Mouse (Mus musculus): ENCODE measurements around the gene Rab5if. TPM values are rescaled to one million over a fixed set of nuclear protein-coding genes. Genes with fewer than 3 reads are reported as not detected.
"Not testable (repeated sequence)": the region's sequence is repeated elsewhere in the genome, so short reads cannot be mapped to it uniquely, and the experiment has no call there.

Rab5if gene
- polyA plus RNA-seq, 1 experiment from 2014 or later, result 108 TPM

DNA sequence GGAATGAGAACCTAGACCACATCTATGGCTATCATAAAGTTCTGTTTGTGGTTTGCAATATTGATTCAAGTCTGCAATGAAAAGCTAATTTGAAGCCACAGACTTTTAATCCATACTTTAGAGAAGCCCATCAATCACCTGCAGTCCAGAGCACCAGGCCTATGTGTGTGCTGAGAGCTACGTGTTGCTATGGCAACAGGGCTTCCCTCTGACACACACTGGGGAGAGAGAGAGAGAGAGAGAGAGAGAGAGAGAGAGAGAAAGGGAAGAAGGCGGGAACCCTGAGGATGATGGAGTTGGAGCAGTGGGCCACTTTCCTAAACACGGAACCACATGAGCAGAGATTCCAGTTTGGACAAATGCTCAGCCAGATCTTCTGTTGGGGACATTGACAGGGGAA, 29.3 kb downstream of the Rab5if start:
- Histone ChIP-seq H3K79me2 (ENCODE audit: inconsistent target) (no peaks in the 10 kb centered on the region), H3K27ac (no peak overlapping the region)
- 80% methylated on average over 3 of the region's 3 CpGs for WGBS (ENCODE audit: missing documents)

DNA sequence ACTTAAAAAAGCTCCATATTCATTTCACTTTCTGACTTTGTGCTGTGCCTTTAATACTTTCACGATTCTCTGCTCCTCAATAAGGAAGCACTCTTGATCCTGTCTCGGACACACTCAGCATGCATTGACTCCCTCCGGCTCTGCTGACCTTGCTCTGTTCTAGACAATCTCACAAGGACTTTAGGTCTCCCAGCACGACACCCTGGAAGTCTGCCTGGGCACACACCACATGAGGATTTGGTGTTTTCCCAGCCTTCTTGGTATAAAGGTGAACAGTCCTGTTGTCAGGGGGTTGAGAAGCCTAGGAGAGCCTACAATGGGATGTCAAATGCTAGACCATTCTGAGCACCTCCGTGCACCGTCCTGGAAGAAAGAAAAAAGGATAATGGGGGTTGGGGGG, 29.9 kb downstream of the Rab5if start:
- no peaks in the 10 kb centered on the region for H3K79me2 ChIP-seq (ENCODE audit: inconsistent target)
- 94% methylated on average over 6 of the region's 6 CpGs for WGBS (ENCODE audit: missing documents)
- H3K27ac ChIP-seq, result no peak overlapping the region
- no peak overlapping the region for H3K4me3 ChIP-seq (ENCODE audit: inconsistent target)
- no peaks in the 10 kb centered on the region for H3K36me3 ChIP-seq (ENCODE audit: inconsistent target)

More for the DNA sequence above, 29.3 kb downstream of the Rab5if start:
- H3K36me3 ChIP-seq (ENCODE audit: inconsistent target), result no peaks in the 10 kb centered on the region
- no peak overlapping the region for H3K4me3 ChIP-seq (ENCODE audit: inconsistent target)

DNA sequence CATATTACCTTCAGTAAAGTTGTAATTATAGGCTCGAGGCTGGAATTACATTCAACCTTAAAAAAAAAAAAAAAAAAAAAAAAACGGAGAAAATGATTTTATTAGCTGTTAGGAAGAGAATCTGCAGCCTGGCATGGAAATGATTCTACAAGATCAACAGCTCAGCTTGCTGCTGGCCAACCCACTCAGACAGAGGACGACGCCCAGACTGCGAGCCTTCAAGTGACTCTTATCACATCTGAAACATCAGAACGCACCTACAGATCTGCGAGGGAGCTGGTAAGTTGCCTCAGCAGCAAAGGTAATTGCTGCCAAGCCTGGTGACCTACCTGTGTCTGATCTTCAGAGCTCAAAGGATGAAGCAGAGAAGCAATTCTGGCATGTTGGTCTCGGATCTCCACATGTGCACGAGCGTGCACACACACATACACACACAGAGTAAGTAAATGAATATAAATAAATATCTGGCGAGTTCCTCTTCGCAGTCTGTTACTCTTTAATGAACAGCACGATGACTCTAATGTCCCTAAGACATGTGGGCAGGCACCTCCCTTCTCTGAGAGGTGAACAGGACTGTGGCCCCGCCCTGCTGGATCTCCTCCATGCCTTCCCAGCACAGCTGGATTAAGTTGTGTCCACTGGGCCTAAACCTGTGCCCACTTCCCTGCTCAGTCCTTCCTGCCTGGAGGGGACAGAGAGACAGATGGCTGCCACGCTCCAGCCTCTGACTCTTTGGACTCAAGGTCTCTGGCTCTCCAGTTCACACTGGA, 31.8 kb downstream of the Rab5if start:
- Histone ChIP-seq H3K79me2 (ENCODE audit: inconsistent target) (no peaks in the 10 kb centered on the region), H3K4me3 (ENCODE audit: inconsistent target) (no peak overlapping the region), H3K27ac (no peak overlapping the region), H3K36me3 (ENCODE audit: inconsistent target) (no peaks in the 10 kb centered on the region)
- 88% methylated on average over 15 of the region's 15 CpGs for WGBS (ENCODE audit: missing documents)

DNA sequence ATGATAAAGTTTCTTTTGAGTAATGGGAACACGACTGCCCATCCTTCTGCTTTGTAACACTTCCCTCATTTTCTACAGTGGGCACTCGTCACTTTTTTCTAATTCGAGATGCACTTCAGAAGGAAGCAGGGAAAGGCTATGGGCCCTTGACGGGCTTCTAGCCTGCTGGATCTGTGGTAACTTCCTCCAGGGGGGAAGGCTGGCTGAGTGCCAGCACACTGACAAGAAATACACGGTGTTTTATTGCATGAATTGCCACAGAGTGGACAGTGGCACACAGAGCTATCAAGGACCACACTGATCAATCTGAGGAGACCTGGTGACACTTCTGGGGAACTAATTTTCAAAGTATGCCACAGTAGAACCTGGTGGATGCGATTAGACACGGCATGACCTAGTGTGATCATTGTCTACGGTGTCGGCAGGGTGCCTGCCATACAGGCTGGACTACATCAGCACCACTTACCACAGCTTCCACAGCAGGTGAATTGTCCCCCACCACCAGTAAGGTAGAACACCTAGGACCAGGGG, 33.5 kb downstream of the Rab5if start:
- no peaks in the 10 kb centered on the region for H3K79me2 ChIP-seq (ENCODE audit: inconsistent target)
- no peak overlapping the region for H3K4me3 ChIP-seq (ENCODE audit: inconsistent target)
- 47% methylated on average over 9 of the region's 9 CpGs for WGBS (ENCODE audit: missing documents)
- no peaks in the 10 kb centered on the region for H3K36me3 ChIP-seq (ENCODE audit: inconsistent target)
- H3K27ac ChIP-seq, result no peak overlapping the region

DNA sequence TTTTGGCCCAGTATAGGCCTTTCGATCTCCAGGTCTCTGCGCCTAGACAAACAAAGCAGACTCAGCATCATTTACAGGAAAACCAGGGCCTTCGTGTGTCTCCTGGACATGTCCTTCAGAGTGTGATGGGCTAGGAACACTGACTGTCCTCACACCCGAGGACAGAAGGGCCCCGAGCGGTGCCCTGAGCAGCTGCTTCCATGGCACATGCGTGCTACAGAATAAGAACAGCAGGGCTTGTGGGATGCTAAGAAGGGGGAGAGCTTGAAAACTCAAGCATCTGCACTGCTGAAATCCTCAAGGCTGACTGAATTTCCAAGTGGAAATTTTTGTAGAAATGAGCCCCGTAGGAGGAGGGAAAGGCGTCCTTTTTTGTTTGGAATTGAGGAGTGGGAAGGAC, 34.1 kb downstream of the Rab5if start:
- H3K27ac ChIP-seq, result no peak overlapping the region
- WGBS (ENCODE audit: missing documents), result 93% methylated on average over 9 of the region's 9 CpGs
- no peak overlapping the region for H3K4me3 ChIP-seq (ENCODE audit: inconsistent target)
- H3K36me3 ChIP-seq (ENCODE audit: inconsistent target), result no peaks in the 10 kb centered on the region
- H3K79me2 ChIP-seq (ENCODE audit: inconsistent target), result no peaks in the 10 kb centered on the region

DNA sequence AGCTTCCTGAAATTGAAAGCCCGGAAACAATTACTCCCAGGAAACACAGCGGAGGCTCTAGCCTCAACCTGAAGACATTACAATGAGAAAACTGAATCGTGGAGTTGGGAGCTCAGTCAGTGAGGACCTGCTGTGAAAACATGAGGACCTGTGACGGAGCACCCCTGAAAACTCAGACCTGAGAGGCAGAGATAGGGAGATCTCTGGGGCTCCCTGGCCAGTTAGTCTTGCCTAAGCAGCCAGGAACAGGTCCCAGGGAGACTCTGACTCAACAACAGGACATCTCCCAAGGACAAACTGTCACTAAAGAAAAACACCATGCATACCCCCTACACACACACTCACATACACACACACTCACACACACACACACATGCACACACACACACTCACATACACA, 35.4 kb downstream of the Rab5if start:
- Histone ChIP-seq H3K27ac (no peak overlapping the region), H3K79me2 (ENCODE audit: inconsistent target) (no peaks in the 10 kb centered on the region), H3K4me3 (ENCODE audit: inconsistent target) (no peak overlapping the region), H3K36me3 (ENCODE audit: inconsistent target) (no peaks in the 10 kb centered on the region)
- 61% methylated on average over 4 of the region's 4 CpGs for WGBS (ENCODE audit: missing documents)

DNA sequence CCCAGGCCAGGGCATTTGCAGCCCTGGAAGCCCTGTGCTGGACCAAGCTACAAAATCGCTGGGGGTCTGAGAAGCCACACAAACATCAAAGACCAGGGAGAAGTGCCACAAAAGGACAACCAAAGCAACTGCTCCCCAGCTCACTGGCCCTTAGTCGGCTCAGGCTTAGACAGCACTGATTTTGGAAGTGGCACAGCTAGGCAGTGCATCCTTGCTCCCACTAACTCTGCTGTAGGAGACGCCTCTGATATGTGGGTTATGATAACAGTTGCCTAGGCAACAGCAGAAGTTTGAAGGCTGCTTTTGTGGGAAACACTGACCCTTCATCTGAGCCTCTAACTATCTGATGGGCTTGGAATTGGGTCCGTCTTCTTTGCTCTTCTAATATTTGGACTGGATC, 36.3 kb downstream of the Rab5if start:
- no peak overlapping the region for H3K4me3 ChIP-seq (ENCODE audit: inconsistent target)
- H3K27ac ChIP-seq, result no peak overlapping the region
- no peaks in the 10 kb centered on the region for H3K36me3 ChIP-seq (ENCODE audit: inconsistent target)
- H3K79me2 ChIP-seq (ENCODE audit: inconsistent target), result no peaks in the 10 kb centered on the region
- 94% methylated on average over 4 of the region's 4 CpGs for WGBS (ENCODE audit: missing documents)

DNA sequence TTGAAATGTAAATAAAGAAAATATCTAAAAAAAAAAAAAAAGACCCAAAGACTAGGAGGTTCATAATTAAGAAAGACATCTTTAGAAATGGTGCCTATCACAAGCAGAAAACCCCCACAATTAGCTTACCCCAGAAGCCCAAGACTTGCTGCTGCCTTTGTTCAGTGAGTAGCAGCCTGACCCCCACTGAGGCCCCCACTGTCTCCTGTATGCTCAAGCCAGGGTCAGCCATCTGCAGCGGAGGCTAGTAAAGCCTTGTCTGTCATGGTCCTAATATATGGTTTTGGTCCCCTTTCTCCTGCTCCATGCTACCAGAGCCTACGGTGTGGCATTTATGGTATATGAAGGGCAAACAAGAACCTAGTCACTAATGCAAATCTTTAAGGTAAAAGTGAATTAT, 38.4 kb downstream of the Rab5if start:
- no peaks in the 10 kb centered on the region for H3K36me3 ChIP-seq (ENCODE audit: inconsistent target)
- H3K4me3 ChIP-seq (ENCODE audit: inconsistent target), result no peak overlapping the region
- no peaks in the 10 kb centered on the region for H3K79me2 ChIP-seq (ENCODE audit: inconsistent target)
- WGBS (ENCODE audit: missing documents), result 96% methylated on average over 2 of the region's 2 CpGs
- H3K27ac ChIP-seq, result no peak overlapping the region

DNA sequence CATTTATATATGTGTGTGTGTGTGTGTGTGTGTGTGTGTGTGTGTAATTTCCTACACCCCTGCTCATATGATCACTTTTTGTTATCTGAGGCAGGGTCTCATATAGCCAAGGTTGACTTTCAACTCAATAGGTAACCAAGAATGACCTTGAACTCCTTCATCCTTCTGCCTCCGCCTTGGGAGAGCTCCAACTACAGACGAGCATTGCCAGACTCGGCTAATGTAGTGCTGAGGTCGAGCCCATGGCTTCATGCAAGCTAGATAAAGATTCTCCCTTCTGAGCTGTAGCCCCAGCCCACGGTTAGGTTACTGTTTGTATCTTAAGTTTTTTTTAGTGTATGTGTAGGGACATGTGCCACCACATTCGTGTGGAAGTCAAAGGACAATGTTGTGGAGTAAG, 39.0 kb downstream of the Rab5if start:
- no peak overlapping the region for H3K27ac ChIP-seq
- no peaks in the 10 kb centered on the region for H3K36me3 ChIP-seq (ENCODE audit: inconsistent target)
- H3K4me3 ChIP-seq (ENCODE audit: inconsistent target), result no peak overlapping the region
- no peaks in the 10 kb centered on the region for H3K79me2 ChIP-seq (ENCODE audit: inconsistent target)
- 90% methylated on average over 6 of the region's 6 CpGs for WGBS (ENCODE audit: missing documents)

DNA sequence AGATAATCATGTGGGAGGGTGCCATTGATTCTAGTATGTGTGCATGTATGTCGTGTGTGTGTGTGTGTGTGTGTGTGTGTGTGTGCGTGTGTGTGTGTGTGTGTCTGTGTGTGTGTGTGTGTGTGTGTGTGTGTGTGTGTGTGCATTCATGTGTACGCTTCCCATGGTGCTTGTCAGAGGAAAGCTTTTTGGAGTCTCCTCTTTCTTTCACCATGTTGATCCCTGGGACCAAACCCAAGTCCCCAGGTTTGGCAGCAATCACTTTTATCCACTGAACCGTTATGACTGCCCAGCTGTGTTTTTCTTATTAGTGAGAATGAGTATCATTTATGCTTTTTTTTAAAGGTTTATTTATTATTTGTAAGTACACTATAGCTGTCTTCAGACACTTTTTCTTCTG, 39.5 kb downstream of the Rab5if start:
- not testable (repeated sequence) for H3K27ac ChIP-seq; H3K79me2 ChIP-seq (ENCODE audit: inconsistent target); H3K36me3 ChIP-seq (ENCODE audit: inconsistent target); H3K4me3 ChIP-seq (ENCODE audit: inconsistent target)
- WGBS (ENCODE audit: missing documents), result 80% methylated on average over 1 of the region's 4 CpGs

DNA sequence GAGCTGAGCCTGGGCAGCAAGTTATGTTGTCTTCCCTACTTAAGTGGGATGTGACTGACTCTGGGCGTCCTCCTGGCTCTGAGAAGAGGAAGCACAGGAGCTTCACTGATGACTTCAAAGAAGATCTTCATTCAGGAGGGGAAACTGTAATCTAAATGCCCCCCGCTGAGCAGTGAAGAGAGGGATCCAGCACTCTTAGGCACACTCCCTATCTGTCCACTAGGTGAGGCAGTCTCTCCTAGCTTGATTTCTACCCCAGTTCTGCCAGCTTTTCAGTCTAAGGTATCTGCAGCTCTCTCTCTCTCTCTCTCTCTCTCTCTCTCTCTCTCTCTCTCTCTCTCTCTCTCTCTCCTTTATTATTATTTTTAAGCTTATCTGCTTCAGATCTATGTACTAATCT, 40.4 kb downstream of the Rab5if start:
- 54% methylated on average over 2 of the region's 2 CpGs for WGBS (ENCODE audit: missing documents)
- H3K27ac ChIP-seq, result no peak overlapping the region
- no peaks in the 10 kb centered on the region for H3K79me2 ChIP-seq (ENCODE audit: inconsistent target)
- H3K4me3 ChIP-seq (ENCODE audit: inconsistent target), result no peak overlapping the region
- H3K36me3 ChIP-seq (ENCODE audit: inconsistent target), result no peaks in the 10 kb centered on the region

DNA sequence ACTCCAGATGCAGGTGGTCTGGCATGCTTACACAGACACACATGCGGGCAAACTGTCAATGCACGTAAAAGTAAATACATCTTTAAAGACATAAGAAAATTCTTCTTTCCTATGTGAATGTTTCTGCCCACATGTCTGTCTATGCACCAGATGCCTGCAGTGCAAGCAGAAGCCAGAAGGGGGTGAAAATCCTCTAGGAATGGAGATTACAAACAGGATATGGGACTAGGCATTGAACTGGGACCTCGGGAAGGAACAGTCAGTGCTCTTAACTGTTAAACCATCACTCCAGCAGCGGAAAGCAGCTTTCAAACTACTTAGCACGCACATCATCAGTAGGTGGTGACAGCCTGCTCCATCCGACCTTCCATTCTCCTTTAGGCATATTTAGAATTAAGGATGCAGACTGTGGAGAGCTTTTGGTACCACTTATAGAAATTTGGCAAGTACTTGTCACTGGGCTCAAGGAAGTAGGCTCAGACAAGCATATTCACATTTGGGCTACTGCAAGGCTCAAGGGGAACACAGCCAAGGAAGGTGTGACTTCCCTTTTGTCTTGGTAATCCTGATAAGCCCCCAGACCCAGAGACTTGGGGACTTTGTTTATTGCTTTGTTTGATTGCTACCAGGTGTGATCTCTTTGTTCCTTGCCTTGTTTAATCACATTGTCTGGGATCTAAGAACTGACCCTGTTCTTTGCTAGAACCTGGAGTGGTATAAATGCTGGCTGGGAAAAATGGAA, 42.2 kb downstream of the Rab5if start:
- H3K36me3 ChIP-seq (ENCODE audit: inconsistent target), result no peaks in the 10 kb centered on the region
- WGBS (ENCODE audit: missing documents), result 77% methylated on average over 6 of the region's 6 CpGs

DNA sequence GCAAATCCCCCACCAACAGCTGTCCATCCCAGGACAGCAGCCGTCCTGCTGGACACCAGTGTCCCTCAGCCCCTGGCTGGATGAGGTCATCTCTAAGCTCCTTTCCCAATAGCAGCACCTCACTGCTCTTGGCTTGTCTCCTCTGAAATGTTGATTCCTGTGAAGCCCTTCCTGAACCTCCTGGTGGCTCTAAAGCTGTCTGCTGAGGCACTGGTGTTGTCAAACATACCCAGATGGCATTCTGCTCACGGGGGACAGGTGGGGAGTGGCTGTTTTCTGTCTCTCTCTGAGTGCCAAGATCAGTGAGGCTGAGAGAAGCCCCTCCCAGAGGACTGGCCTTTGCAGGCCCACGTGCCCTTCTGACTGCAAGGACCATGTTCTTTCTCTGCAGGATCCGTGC, 43.0 kb downstream of the Rab5if start:
- 74% methylated on average over 3 of the region's 4 CpGs for WGBS (ENCODE audit: missing documents)
- H3K36me3 ChIP-seq (ENCODE audit: inconsistent target); H3K79me2 ChIP-seq (ENCODE audit: inconsistent target); H3K4me3 ChIP-seq (ENCODE audit: inconsistent target); H3K27ac ChIP-seq: not testable (repeated sequence)

More for the DNA sequence above, 42.2 kb downstream of the Rab5if start:
- Histone ChIP-seq H3K79me2 (ENCODE audit: inconsistent target) (no peaks in the 10 kb centered on the region), H3K27ac (no peak overlapping the region), H3K4me3 (ENCODE audit: inconsistent target) (no peak overlapping the region)

DNA sequence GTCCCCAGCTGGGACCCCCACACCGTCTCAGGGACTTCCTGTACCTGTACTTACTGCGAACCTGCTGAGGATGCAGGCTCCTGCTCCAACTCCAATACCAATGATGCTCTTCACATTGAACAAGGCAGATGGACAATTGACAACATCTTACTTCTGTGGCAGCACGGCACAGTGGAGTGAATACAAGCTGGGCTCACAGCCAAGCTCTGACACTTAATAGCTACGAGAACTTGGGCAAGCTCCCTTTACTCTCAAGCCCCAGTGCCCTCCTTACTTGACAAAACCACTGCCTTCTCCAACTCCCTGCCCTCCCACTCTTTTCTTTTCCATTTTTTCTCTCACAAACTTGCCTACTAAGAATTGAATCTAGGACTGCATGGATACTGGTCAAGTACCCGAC, 50.3 kb downstream of the Rab5if start:
- H3K79me2 ChIP-seq (ENCODE audit: inconsistent target), result no peaks in the 10 kb centered on the region
- H3K36me3 ChIP-seq (ENCODE audit: inconsistent target), result no peaks in the 10 kb centered on the region
- WGBS (ENCODE audit: missing documents), result 60% methylated on average over 5 of the region's 5 CpGs
- H3K27ac ChIP-seq, result no peak overlapping the region
- no peak overlapping the region for H3K4me3 ChIP-seq (ENCODE audit: inconsistent target)

DNA sequence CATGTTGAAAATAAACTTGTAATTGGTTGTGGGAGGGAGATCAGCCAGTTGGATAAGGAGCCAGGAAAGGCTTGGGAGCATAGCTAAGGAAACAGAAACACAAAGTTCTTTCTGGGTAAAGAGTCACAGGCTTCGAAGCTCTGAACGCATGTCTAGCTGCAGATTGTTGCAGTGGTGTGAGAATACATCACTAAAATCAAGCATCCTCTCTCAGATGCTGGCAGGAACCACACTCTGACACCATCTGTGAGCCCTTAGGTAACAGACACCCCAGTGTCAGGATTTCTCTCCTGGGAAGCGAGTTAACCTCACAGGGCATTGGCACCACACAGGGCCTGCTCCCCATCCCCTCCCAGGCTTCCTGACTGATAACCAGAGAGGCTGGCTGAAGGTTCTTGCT, 52.6 kb downstream of the Rab5if start:
- 96% methylated on average over 3 of the region's 3 CpGs for WGBS (ENCODE audit: missing documents)
- no peaks in the 10 kb centered on the region for H3K79me2 ChIP-seq (ENCODE audit: inconsistent target)
- H3K36me3 ChIP-seq (ENCODE audit: inconsistent target), result no peaks in the 10 kb centered on the region
- no peak overlapping the region for H3K4me3 ChIP-seq (ENCODE audit: inconsistent target)
- H3K27ac ChIP-seq, result no peak overlapping the region

Data from macrophage (primary cell).